Mouse (Mus musculus) ovary, postnatal 36 days (tissue): Measurements from ENCODE around the gene Prkab1.

Experiments
- DNase-seq: peaks from one replicate; pipeline ENCODE4 v3.0.0; 2022; ENCODE audit warnings: low spot score, mixed read lengths

Prkab1 gene

DNA sequence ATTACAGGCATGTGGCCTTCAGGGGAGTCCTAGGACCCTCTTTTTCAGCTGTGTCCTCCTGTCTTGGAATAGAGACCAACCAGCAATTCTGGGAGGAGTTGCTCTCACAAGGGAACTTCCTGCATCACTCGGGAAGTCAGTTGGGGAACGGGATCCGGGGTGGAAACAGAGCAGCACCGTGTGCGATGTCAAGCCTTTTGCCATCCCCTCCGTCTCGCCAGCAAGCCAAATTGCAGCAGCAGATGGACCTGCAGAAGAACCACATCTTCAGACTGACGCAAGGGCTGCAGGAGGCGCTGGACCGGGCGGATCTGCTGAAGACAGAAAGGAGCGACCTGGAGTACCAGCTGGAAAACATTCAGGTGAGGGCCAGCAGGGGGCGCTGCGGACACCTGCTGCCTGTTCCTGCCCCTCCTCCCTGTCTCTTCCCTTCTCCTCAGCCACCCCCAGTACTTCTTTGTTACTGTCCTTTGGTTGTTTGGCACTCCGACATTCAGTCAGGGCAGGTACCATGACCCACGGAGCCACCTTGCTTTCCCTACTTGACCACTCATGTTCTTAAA is 45.1 kb downstream of the Prkab1 start:
- DNase-seq: no peak

DNA sequence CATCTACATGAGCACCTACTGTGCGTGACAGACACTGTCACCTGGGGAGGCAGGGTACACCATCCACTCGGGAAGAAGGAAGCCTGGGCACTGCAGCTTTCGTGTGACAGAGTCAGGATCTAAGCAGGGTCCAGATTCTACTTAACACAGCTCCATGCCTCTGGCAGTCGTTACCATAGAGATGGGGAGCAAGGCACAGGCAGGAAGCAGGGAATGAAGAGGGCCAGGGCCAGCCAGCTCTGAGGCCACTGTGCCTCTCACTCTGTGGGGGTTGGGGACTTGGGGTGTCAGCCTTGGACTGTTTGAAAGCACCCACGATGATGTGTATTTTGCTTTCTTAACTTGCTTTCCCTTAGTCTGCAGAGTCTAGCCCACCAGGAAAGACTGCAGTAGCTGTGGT is 46.1 kb downstream of the Prkab1 start:
- DNase-seq: no peak

GRCm38 (mm10) chr5:115977757-115978156 is 46.6 kb downstream of the Prkab1 start:
- no peak for DNase-seq

GRCm38 (mm10) chr5:115977266-115977665 is 47.0 kb downstream of the Prkab1 start:
- DNase-seq: no peak

DNA sequence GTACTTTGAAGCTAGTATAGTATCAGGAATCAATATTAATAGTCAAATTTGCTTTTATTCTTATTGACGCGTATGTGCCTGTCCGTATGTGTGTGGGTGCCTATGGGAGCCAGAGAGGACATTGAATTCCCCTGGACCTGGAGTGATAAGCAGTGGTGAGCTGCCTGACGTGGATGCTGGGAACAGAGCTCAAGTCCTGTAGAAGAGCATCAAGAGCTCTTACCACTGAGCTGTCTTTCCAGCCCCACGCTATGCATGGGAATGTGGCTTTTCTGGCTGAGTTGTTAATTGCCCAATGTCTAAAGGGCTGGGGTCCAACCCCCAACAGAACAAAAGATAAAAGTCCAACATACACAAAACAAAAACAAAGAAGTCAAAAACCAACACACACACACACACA is 47.9 kb downstream of the Prkab1 start:
- DNase-seq: no peak

GRCm38 (mm10) chr5:115975672-115976071 is 48.6 kb downstream of the Prkab1 start:
- no peak for DNase-seq

- peak; percentile 19 for DNase-seq
Measured at GRCm38 (mm10) chr5:115971236-115971635, 53.1 kb downstream of the Prkab1 start.
